Mouse (Mus musculus) neural tube, embryonic 13.5 days (tissue): ENCODE data around the gene Vars. TPM values are rescaled to one million over a fixed set of nuclear protein-coding genes. Genes with fewer than 3 reads are reported as not detected.
"Not testable (repeated sequence)": the region's sequence is repeated elsewhere in the genome, so short reads cannot be mapped to it uniquely, and the experiment has no call there.

Source experiments
- ATAC-seq: fragments of 200-750 bp; cut with Nextera tagmentation; 2 replicates; pipeline ENCODE4 v1.8.0; 2017; ENCODE audit warnings: low read depth, mild to moderate bottlenecking, moderate TSS enrichment, moderate library complexity
- H3K27ac ChIP-seq: fragments of 300-500 bp; sonication (generic); replicated peaks from 2 replicates; pipeline ENCODE4 v1.5.1; 2015; ENCODE audit warnings: moderate library complexity, mild to moderate bottlenecking, inconsistent platforms
- H3K27me3 ChIP-seq: fragments of 300-500 bp; sonication (generic); 2 replicates; pipeline ENCODE4 v1.6.1; 2015; ENCODE audit warnings: mild to moderate bottlenecking, inconsistent platforms
- H3K36me3 ChIP-seq: fragments of 300-500 bp; sonication (generic); 2 replicates; pipeline ENCODE4 v1.6.1; 2015; ENCODE audit warnings: mild to moderate bottlenecking, inconsistent platforms
- H3K4me1 ChIP-seq: fragments of 300-500 bp; sonication (generic); replicated peaks from 2 replicates; pipeline ENCODE4 v1.6.1; 2015; ENCODE audit warnings: inconsistent platforms
- H3K4me2 ChIP-seq: fragments of 300-500 bp; sonication (generic); 2 replicates; pipeline ENCODE4 v1.6.1; 2015; ENCODE audit warnings: inconsistent platforms, mild to moderate bottlenecking, moderate library complexity
- H3K4me3 ChIP-seq: fragments of 300-500 bp; sonication (generic); 2 replicates; pipeline ENCODE4 v1.5.1; 2015; ENCODE audit warnings: mild to moderate bottlenecking, inconsistent platforms
- H3K9ac ChIP-seq: fragments of 300-500 bp; sonication (generic); 2 replicates; pipeline ENCODE4 v1.6.1; 2015; ENCODE audit warnings: moderate library complexity, mild to moderate bottlenecking, inconsistent platforms
- H3K9me3 ChIP-seq: fragments of 300-500 bp; sonication (generic); 2 replicates; pipeline ENCODE4 v1.6.1; 2016; ENCODE audit warnings: inconsistent platforms
- WGBS: fragments of 180-500 bp; shearing (Covaris S2); methylation state at CpG from one replicate; pipeline ENCODE4 v1.1.7; 2015; 5-methylcytosine and 5-hydroxymethylcytosine counted together
- polyA plus RNA-seq: library from polyadenylated mRNA; unstranded; fragments of >200 nt; fragmentation: Nextera tagmentation; extraction: Ambion mirVana; gene quantifications from 2 replicates; pipeline ENCODE4 v1.2.1, GENCODE M21; 2015

Gene Vars
- polyA plus RNA-seq, 1 experiment from 2014 or later, result 58.2 TPM

GRCm38 (mm10) chr17:35031880-35032279 lies 31.1 kb downstream of the Vars start:
- no peak for ATAC-seq
- WGBS, result 85% methylated on average over 7 of the region's 7 CpGs
- no peak overlapping the region for H3K27ac ChIP-seq
- H3K27me3 ChIP-seq, result no peaks in the 10 kb centered on the region
- H3K4me1 ChIP-seq, result peaks cover 24% of the 10 kb centered on the region
- H3K4me2 ChIP-seq, result no peak overlapping the region
- no peaks in the 10 kb centered on the region for H3K9me3 ChIP-seq
- no peaks in the 10 kb centered on the region for H3K36me3 ChIP-seq
- H3K9ac ChIP-seq, result no peak overlapping the region
- H3K4me3 ChIP-seq, result no peak overlapping the region

GRCm38 (mm10) chr17:35032323-35032870 lies 31.6 kb downstream of the Vars start:
- H3K4me1 ChIP-seq, result peaks cover 21% of the 10 kb centered on the region
- no peak overlapping the region for H3K4me2 ChIP-seq
- ATAC-seq, result no peak
- H3K27ac ChIP-seq, result no peak overlapping the region
- no peaks in the 10 kb centered on the region for H3K36me3 ChIP-seq
- H3K27me3 ChIP-seq, result no peaks in the 10 kb centered on the region
- 73% methylated on average over 8 of the region's 8 CpGs for WGBS
- H3K9me3 ChIP-seq, result no peaks in the 10 kb centered on the region
- H3K4me3 ChIP-seq, result no peak overlapping the region
- H3K9ac ChIP-seq, result no peak overlapping the region

GRCm38 (mm10) chr17:35033703-35034102 lies 32.9 kb downstream of the Vars start:
- H3K9ac ChIP-seq, ATAC-seq, H3K27me3 ChIP-seq, H3K4me1 ChIP-seq, H3K9me3 ChIP-seq, H3K4me2 ChIP-seq, H3K36me3 ChIP-seq, H3K27ac ChIP-seq, H3K4me3 ChIP-seq: not testable (repeated sequence)
- WGBS, result 81% methylated on average over 1 of the region's 1 CpGs

GRCm38 (mm10) chr17:35034896-35035295 lies 34.1 kb downstream of the Vars start:
- Histone ChIP-seq H3K4me1 (peaks cover 1% of the 10 kb centered on the region), H3K9me3 (no peaks in the 10 kb centered on the region), H3K9ac (no peak overlapping the region), H3K4me2 (no peak overlapping the region), H3K27ac (no peak overlapping the region), H3K4me3 (no peak overlapping the region), H3K36me3 (no peaks in the 10 kb centered on the region), H3K27me3 (no peaks in the 10 kb centered on the region)
- WGBS, result 74% methylated on average over 6 of the region's 6 CpGs
- ATAC-seq, result no peak

- H3K36me3 ChIP-seq, result no peaks in the 10 kb centered on the region
- 88% methylated on average over 11 of the region's 11 CpGs for WGBS
Measured at GRCm38 (mm10) chr17:35039121-35039873, 38.5 kb downstream of the Vars start.

GRCm38 (mm10) chr17:35043794-35044193 lies 43.0 kb downstream of the Vars start:
- no peak overlapping the region for H3K9ac ChIP-seq
- ATAC-seq, result no peak
- 86% methylated on average over 4 of the region's 4 CpGs for WGBS
- no peak overlapping the region for H3K27ac ChIP-seq
- no peaks in the 10 kb centered on the region for H3K27me3 ChIP-seq
- H3K4me3 ChIP-seq, result no peak overlapping the region
- H3K4me2 ChIP-seq, result no peak overlapping the region
- no peaks in the 10 kb centered on the region for H3K36me3 ChIP-seq
- H3K4me1 ChIP-seq, result peaks cover 21% of the 10 kb centered on the region
- no peaks in the 10 kb centered on the region for H3K9me3 ChIP-seq

More at GRCm38 (mm10) chr17:35039121-35039873, 38.5 kb downstream of the Vars start:
- Histone ChIP-seq H3K27me3 (no peaks in the 10 kb centered on the region), H3K9me3 (no peaks in the 10 kb centered on the region), H3K9ac (no peak overlapping the region), H3K27ac (no peak overlapping the region), H3K4me1 (no peaks in the 10 kb centered on the region), H3K4me2 (no peak overlapping the region), H3K4me3 (no peak overlapping the region)
- no peak for ATAC-seq

- no peaks in the 10 kb centered on the region for H3K36me3 ChIP-seq
- 80% methylated on average over 7 of the region's 7 CpGs for WGBS
- peaks cover 31% of the 10 kb centered on the region for H3K4me1 ChIP-seq
- ATAC-seq, result no peak
- H3K4me2 ChIP-seq, result peak overlapping the region; percentile 99
- H3K9me3 ChIP-seq, result no peaks in the 10 kb centered on the region
- peak overlapping the region; percentile 83; the same call in 1 of the 2 replicates for H3K9ac ChIP-seq
- H3K27me3 ChIP-seq, result no peaks in the 10 kb centered on the region
- H3K4me3 ChIP-seq, result peak overlapping the region; percentile 58
- H3K27ac ChIP-seq, result no peak overlapping the region
Measured at GRCm38 (mm10) chr17:35044904-35045806, 44.4 kb downstream of the Vars start.

- H3K4me1 ChIP-seq, result peaks cover 38% of the 10 kb centered on the region
- peak overlapping the region; percentile 83 for H3K9ac ChIP-seq
- H3K27me3 ChIP-seq, result no peaks in the 10 kb centered on the region
- no peaks in the 10 kb centered on the region for H3K36me3 ChIP-seq
- H3K27ac ChIP-seq, result peak overlapping the region; percentile 76
- H3K4me2 ChIP-seq, result peak overlapping the region; percentile 99
- ATAC-seq, result peak; percentile 74
- H3K9me3 ChIP-seq, result no peaks in the 10 kb centered on the region
- H3K4me3 ChIP-seq, result peak overlapping the region; percentile 58
- WGBS, result 7% methylated on average over 33 of the region's 48 CpGs
Measured at GRCm38 (mm10) chr17:35045807-35046680, 45.3 kb downstream of the Vars start.

GRCm38 (mm10) chr17:35046681-35047455 lies 46.1 kb downstream of the Vars start, which contains the start of gene Msh5:
Msh5 (minus strand) TSS chr17:35046745.
- Histone ChIP-seq H3K36me3 (no peaks in the 10 kb centered on the region), H3K4me3 (peak within 1 kb of the TSS; percentile 58), H3K4me1 (peaks cover 46% of the 10 kb centered on the region), H3K4me2 (peak within 1 kb of the TSS; percentile 99), H3K27ac (peak within 1 kb of the TSS; percentile 76), H3K9me3 (no peaks in the 10 kb centered on the region), H3K27me3 (no peaks in the 10 kb centered on the region), H3K9ac (peak within 1 kb of the TSS; percentile 83)
- ATAC-seq, result peak; percentile 98
- WGBS, result 3% methylated on average over 33 of the region's 33 CpGs

GRCm38 (mm10) chr17:35047688-35048087 lies 46.9 kb downstream of the Vars start:
- H3K4me2 ChIP-seq, result peak overlapping the region; percentile 6; the same call in 1 of the 2 replicates
- H3K27me3 ChIP-seq, result no peaks in the 10 kb centered on the region
- H3K9me3 ChIP-seq, result no peaks in the 10 kb centered on the region
- peak overlapping the region; percentile 42 for H3K27ac ChIP-seq
- WGBS, result 66% methylated on average over 1 of the region's 1 CpGs
- peaks cover 54% of the 10 kb centered on the region for H3K4me1 ChIP-seq
- H3K4me3 ChIP-seq, result no peak overlapping the region
- ATAC-seq, result no peak
- 0 out of 2 replicates have a peak, but pooled peaks cover under 1% of the 10 kb centered on the region for H3K36me3 ChIP-seq
- H3K9ac ChIP-seq, result no peak overlapping the region
